Mouse (Mus musculus): ENCODE results near the gene Dpp8. TPM values are rescaled to one million over a fixed set of nuclear protein-coding genes. Genes with fewer than 3 reads are reported as not detected.
A peak's percentile ranks its signal among the peaks of the same experiment; 100 is the strongest.
"Not testable (repeated sequence)": the region's sequence is repeated elsewhere in the genome, so short reads cannot be mapped to it uniquely, and the experiment has no call there.

Gene Dpp8
- 100 to 1,000 TPM; 154 to 160 TPM for total RNA-seq (2021)

- DNase-seq (ENCODE audit: low spot score in 2 of 2), result peak; percentile 93 to 96
- intact Hi-C loops (cut with DNase I), result no loop called here
Observed at GRCm38 (mm10) chr9:65032269-65033108, at the start of gene Dpp8. Dpp8 (plus strand) TSS chr9:65032414.

GRCm38 (mm10) chr9:64985037-64985794 lies 47.0 kb upstream of the Dpp8 start:
- DNase-seq (ENCODE audit: low spot score in 2 of 2), result peak in 1 of 2 experiments; percentile 31
- intact Hi-C loops (cut with DNase I), result no loop called here

GRCm38 (mm10) chr9:64985807-64986206 lies 46.4 kb upstream of the Dpp8 start:
- peak; percentile 17 to 26 for DNase-seq (ENCODE audit: low spot score in 2 of 2)
- intact Hi-C loops (cut with DNase I), result no loop called here

GRCm38 (mm10) chr9:64987651-64988050 lies 44.6 kb upstream of the Dpp8 start:
- intact Hi-C loops (cut with DNase I), result no loop called here
- DNase-seq (ENCODE audit: low spot score in 2 of 2), result no peak

GRCm38 (mm10) chr9:64988443-64988842 lies 43.8 kb upstream of the Dpp8 start:
- DNase-seq (ENCODE audit: low spot score in 2 of 2), result no peak
- intact Hi-C loops (cut with DNase I), result no loop called here

- DNase-seq (ENCODE audit: low spot score in 2 of 2), result peak in 1 of 2 experiments; percentile 49
- intact Hi-C loops (cut with DNase I), result no loop called here
Observed at GRCm38 (mm10) chr9:64990291-64990690, 41.9 kb upstream of the Dpp8 start.

- intact Hi-C loops (cut with DNase I); DNase-seq (ENCODE audit: low spot score in 2 of 2): not testable (repeated sequence)
Observed at GRCm38 (mm10) chr9:64995464-64995863, 36.8 kb upstream of the Dpp8 start.

- DNase-seq (ENCODE audit: low spot score in 2 of 2), result no peak
- intact Hi-C loops (cut with DNase I), result no loop called here
Observed at GRCm38 (mm10) chr9:65001481-65001880, 30.7 kb upstream of the Dpp8 start.

GRCm38 (mm10) chr9:65005737-65006136 lies 26.5 kb upstream of the Dpp8 start:
- intact Hi-C loops (cut with DNase I), result no loop called here
- peak in 1 of 2 experiments; percentile 62 for DNase-seq (ENCODE audit: low spot score in 2 of 2)

- intact Hi-C loops (cut with DNase I), result no loop called here
Observed at GRCm38 (mm10) chr9:65010632-65011031, 21.6 kb upstream of the Dpp8 start.

GRCm38 (mm10) chr9:65011304-65011703 lies 20.9 kb upstream of the Dpp8 start:
- intact Hi-C loops (cut with DNase I), result no loop called here
- no peak for DNase-seq (ENCODE audit: low spot score in 2 of 2)

More at GRCm38 (mm10) chr9:65010632-65011031, 21.6 kb upstream of the Dpp8 start:
- DNase-seq (ENCODE audit: low spot score in 2 of 2), result no peak

GRCm38 (mm10) chr9:65015461-65016222 lies 16.6 kb upstream of the Dpp8 start:
- no peak for DNase-seq (ENCODE audit: low spot score in 2 of 2)
- intact Hi-C loops (cut with DNase I), result no loop called here

- DNase-seq (ENCODE audit: low spot score in 2 of 2), result peak in 1 of 2 experiments; percentile 19
- intact Hi-C loops (cut with DNase I), result no loop called here
Observed at GRCm38 (mm10) chr9:65016241-65016977, 15.8 kb upstream of the Dpp8 start.

- no peak for DNase-seq (ENCODE audit: low spot score in 2 of 2)
- intact Hi-C loops (cut with DNase I), result no loop called here
Observed at GRCm38 (mm10) chr9:65016978-65017827, 15.0 kb upstream of the Dpp8 start.

- intact Hi-C loops (cut with DNase I), result no loop called here
- DNase-seq (ENCODE audit: low spot score in 2 of 2), result no peak
Observed at GRCm38 (mm10) chr9:65017896-65018295, 14.3 kb upstream of the Dpp8 start.

- no peak for DNase-seq (ENCODE audit: low spot score in 2 of 2)
- intact Hi-C loops (cut with DNase I), result no loop called here
Observed at GRCm38 (mm10) chr9:65018588-65019121, 13.6 kb upstream of the Dpp8 start.

- intact Hi-C loops (cut with DNase I), result no loop called here
- no peak for DNase-seq (ENCODE audit: low spot score in 2 of 2)
Observed at GRCm38 (mm10) chr9:65019146-65019545, 13.1 kb upstream of the Dpp8 start.

- DNase-seq (ENCODE audit: low spot score in 2 of 2), result no peak
- intact Hi-C loops (cut with DNase I), result no loop called here
Observed at GRCm38 (mm10) chr9:65020128-65020527, 12.1 kb upstream of the Dpp8 start.
